Mouse (Mus musculus): ENCODE measurements around the gene Ccdc187. TPM values are rescaled to one million over a fixed set of nuclear protein-coding genes. Genes with fewer than 3 reads are reported as not detected.

Ccdc187 gene
- under 1 TPM; 0.05 to 0.13 TPM for total RNA-seq (2021)
- long read RNA-seq, experiment 1, result 0 reads
- long read RNA-seq, experiment 2, result 0 reads

GRCm38 (mm10) chr2:26294457-26294856 is at the start of gene Ccdc187:
Gene Ccdc187, minus strand, starts transcription at chr2:26294557.
- DNase-seq, result no peak

- peak in 1 of 2 experiments; percentile 50 for DNase-seq
Observed at GRCm38 (mm10) chr2:26342609-26343490, 48.5 kb upstream of the Ccdc187 start.

GRCm38 (mm10) chr2:26342044-26342443 is 47.7 kb upstream of the Ccdc187 start:
- DNase-seq, result peak; percentile 89 to 91

- DNase-seq, result peak; percentile 67 to 78
Observed at GRCm38 (mm10) chr2:26341510-26341981, 47.2 kb upstream of the Ccdc187 start.

GRCm38 (mm10) chr2:26339204-26339551 is 44.8 kb upstream of the Ccdc187 start:
- peak; percentile 89 to 90 for DNase-seq

GRCm38 (mm10) chr2:26338302-26339203 is 44.2 kb upstream of the Ccdc187 start:
- DNase-seq, result no peak

- DNase-seq, result no peak
Observed at GRCm38 (mm10) chr2:26330702-26331101, 36.3 kb upstream of the Ccdc187 start.

GRCm38 (mm10) chr2:26330056-26330468 is 35.7 kb upstream of the Ccdc187 start:
- peak in 1 of 2 experiments; percentile 31 for DNase-seq

GRCm38 (mm10) chr2:26329402-26329801 is 35.0 kb upstream of the Ccdc187 start:
- DNase-seq, result peak; percentile 84 to 90

GRCm38 (mm10) chr2:26327852-26328251 is 33.5 kb upstream of the Ccdc187 start:
- no peak for DNase-seq

GRCm38 (mm10) chr2:26325386-26326181 is 31.2 kb upstream of the Ccdc187 start:
- DNase-seq, result peak; percentile 77 to 80

- peak; percentile 64 to 68 for DNase-seq
Observed at GRCm38 (mm10) chr2:26324917-26325316, 30.6 kb upstream of the Ccdc187 start.

GRCm38 (mm10) chr2:26323589-26324325 is 29.4 kb upstream of the Ccdc187 start:
- DNase-seq, result no peak

GRCm38 (mm10) chr2:26320245-26321185 is 26.2 kb upstream of the Ccdc187 start:
- no peak for DNase-seq

GRCm38 (mm10) chr2:26319519-26320244 is 25.3 kb upstream of the Ccdc187 start:
- DNase-seq, result no peak

- DNase-seq, result no peak
Observed at GRCm38 (mm10) chr2:26319109-26319508, 24.8 kb upstream of the Ccdc187 start.

GRCm38 (mm10) chr2:26317991-26318672 is 23.8 kb upstream of the Ccdc187 start:
- DNase-seq, result no peak

- no peak for DNase-seq
Observed at GRCm38 (mm10) chr2:26317371-26317770, 23.0 kb upstream of the Ccdc187 start.

All from heart, adult 18-20 months (tissue).